11 mouse cellular contexts compared by ENCODE assay signal in the genomic region with DNA sequence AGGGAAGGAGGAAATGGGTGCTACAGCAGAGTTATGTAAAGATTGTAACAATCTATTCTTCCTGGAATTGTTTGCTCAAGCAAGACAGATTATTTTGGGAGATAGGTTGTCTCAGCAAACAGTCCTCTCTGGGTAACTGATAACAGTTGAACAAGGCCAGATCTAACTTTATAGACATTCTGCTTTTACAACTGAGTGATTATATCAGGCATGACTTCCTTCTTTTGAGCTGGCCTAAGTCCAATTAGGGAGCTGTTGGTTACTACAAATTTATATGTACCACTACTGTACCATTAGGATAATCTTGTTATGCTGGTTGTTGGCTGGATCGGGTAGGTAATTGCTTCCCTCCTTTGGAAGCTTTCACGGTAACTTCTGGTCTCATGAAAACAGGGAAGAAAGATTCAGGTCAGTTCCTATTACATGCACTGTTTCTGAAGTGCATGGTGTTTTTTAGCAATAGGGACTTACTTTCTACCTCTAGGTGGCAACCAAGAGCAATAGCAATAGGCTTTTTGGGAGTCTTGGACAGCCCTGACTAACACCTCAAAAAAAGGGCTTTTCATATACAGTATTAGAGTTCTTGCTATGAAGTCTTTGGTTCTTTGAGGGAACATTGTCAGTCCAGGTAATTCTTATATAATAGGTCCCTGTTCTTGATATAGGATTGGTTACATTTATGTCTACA.
DNase-seq lines count a peak whose midpoint lies in the region; ATAC-seq and TF ChIP-seq lines count a peak whose summit lies in the region.
"Had no signal": no experiment of that assay in that cellular context is flagged by ENCODE, and none has a peak within 500 bp of the region (broad histone marks: within the 10 kb centered on the region; RNA-seq: fewer than 3 reads in every experiment).

No protein-coding gene starts in this region.

- H3K27ac ChIP-seq in hindbrain, embryonic 11.5 days (ENCODE audit: low read depth, low read length) = no peak overlapping the region
- H3K27ac ChIP-seq in hindbrain, embryonic 13.5 days = no peak overlapping the region
- no peak overlapping the region for H3K27ac ChIP-seq in midbrain, embryonic 11.5 days (ENCODE audit: low read depth, low read length)
- no peak overlapping the region for H3K27ac ChIP-seq in midbrain, embryonic 15.5 days
- H3K27ac ChIP-seq in stomach, postnatal 0 days (replicated peaks) = no peak overlapping the region
- H3K27ac ChIP-seq in kidney, embryonic 15.5 days = no peak overlapping the region
- H3K27ac ChIP-seq: embryonic facial prominence, embryonic 12.5 days had no signal

- DNase-seq in hindbrain, embryonic 11.5 days (ENCODE audit: low spot score) = peak; percentile 29
- DNase-seq in midbrain, embryonic 11.5 days (ENCODE audit: low spot score, missing footprints) = no peak
- DNase-seq in embryo, embryonic 11 days = peak; percentile 64
- DNase-seq in stomach, postnatal 0 days (ENCODE audit: low spot score) = no peak
- DNase-seq: lung, adult 18-20 months; right cerebral cortex, postnatal 14 days had no signal

- TF ChIP-seq CTCF in stomach, postnatal 0 days (IDR thresholded peaks at IDR 0.05; ENCODE audit: low read depth) = peak; percentile 71

- H3K36me3 ChIP-seq in hindbrain, embryonic 11.5 days (ENCODE audit: control insufficient read depth, insufficient read depth, low read length) = no peaks in the 10 kb centered on the region
- H3K36me3 ChIP-seq in hindbrain, embryonic 13.5 days = no peaks in the 10 kb centered on the region
- no peaks in the 10 kb centered on the region for H3K36me3 ChIP-seq in midbrain, embryonic 11.5 days (ENCODE audit: control insufficient read depth, insufficient read depth, low read length)
- H3K36me3 ChIP-seq in midbrain, embryonic 15.5 days (replicated peaks) = no peaks in the 10 kb centered on the region
- no peaks in the 10 kb centered on the region for H3K36me3 ChIP-seq in stomach, postnatal 0 days (ENCODE audit: control insufficient read depth, insufficient read depth, low read length)
- H3K36me3 ChIP-seq in kidney, embryonic 15.5 days = no peaks in the 10 kb centered on the region
- H3K36me3 ChIP-seq: embryonic facial prominence, embryonic 12.5 days; G1E had no signal

- no peak for TF ChIP-seq EP300 in stomach, postnatal 0 days (optimal IDR thresholded peaks at IDR 0.05)

- H3K4me2 ChIP-seq in hindbrain, embryonic 11.5 days (replicated peaks; ENCODE audit: low read depth, low read length) = no peak overlapping the region
- no peak overlapping the region for H3K4me2 ChIP-seq in hindbrain, embryonic 13.5 days
- no peak overlapping the region for H3K4me2 ChIP-seq in midbrain, embryonic 11.5 days
- H3K4me2 ChIP-seq in midbrain, embryonic 15.5 days = no peak overlapping the region
- no peak overlapping the region for H3K4me2 ChIP-seq in stomach, postnatal 0 days (replicated peaks; ENCODE audit: low read depth)
- H3K4me2 ChIP-seq in kidney, embryonic 15.5 days = no peak overlapping the region
- H3K4me2 ChIP-seq: embryonic facial prominence, embryonic 12.5 days had no signal

- no peaks in the 10 kb centered on the region for H3K27me3 ChIP-seq in hindbrain, embryonic 11.5 days (ENCODE audit: control insufficient read depth, insufficient read depth, low read length)
- H3K27me3 ChIP-seq in hindbrain, embryonic 13.5 days = no peaks in the 10 kb centered on the region
- no peaks in the 10 kb centered on the region for H3K27me3 ChIP-seq in midbrain, embryonic 11.5 days (ENCODE audit: control insufficient read depth, insufficient read depth, low read length)
- no peaks in the 10 kb centered on the region for H3K27me3 ChIP-seq in midbrain, embryonic 15.5 days (replicated peaks)
- H3K27me3 ChIP-seq in stomach, postnatal 0 days (ENCODE audit: control insufficient read depth, insufficient read depth, low read length) = no peaks in the 10 kb centered on the region
- H3K27me3 ChIP-seq in kidney, embryonic 15.5 days = no peaks in the 10 kb centered on the region
- H3K27me3 ChIP-seq: embryonic facial prominence, embryonic 12.5 days had no signal

- H3K9me3 ChIP-seq in hindbrain, embryonic 11.5 days (ENCODE audit: control insufficient read depth, low read length) = no peaks in the 10 kb centered on the region
- no peaks in the 10 kb centered on the region for H3K9me3 ChIP-seq in hindbrain, embryonic 13.5 days
- no peaks in the 10 kb centered on the region for H3K9me3 ChIP-seq in midbrain, embryonic 11.5 days (ENCODE audit: control insufficient read depth, low read length)
- no peaks in the 10 kb centered on the region for H3K9me3 ChIP-seq in midbrain, embryonic 15.5 days
- H3K9me3 ChIP-seq in stomach, postnatal 0 days (ENCODE audit: control insufficient read depth, low read length) = no peaks in the 10 kb centered on the region
- H3K9me3 ChIP-seq in kidney, embryonic 15.5 days (replicated peaks) = no peaks in the 10 kb centered on the region
- H3K9me3 ChIP-seq: embryonic facial prominence, embryonic 12.5 days; G1E had no signal

- no peak overlapping the region for H3K4me3 ChIP-seq in hindbrain, embryonic 11.5 days (ENCODE audit: low read depth, low read length)
- no peak overlapping the region for H3K4me3 ChIP-seq in hindbrain, embryonic 13.5 days
- no peak overlapping the region for H3K4me3 ChIP-seq in midbrain, embryonic 11.5 days (ENCODE audit: low read depth, low read length)
- no peak overlapping the region for H3K4me3 ChIP-seq in midbrain, embryonic 15.5 days
- H3K4me3 ChIP-seq in stomach, postnatal 0 days (ENCODE audit: low read depth, low read length) = no peak overlapping the region
- H3K4me3 ChIP-seq in kidney, embryonic 15.5 days (replicated peaks) = no peak overlapping the region
- H3K4me3 ChIP-seq: embryonic facial prominence, embryonic 12.5 days had no signal

- no peak overlapping the region for H3K9ac ChIP-seq in hindbrain, embryonic 11.5 days (ENCODE audit: low read depth, low read length)
- no peak overlapping the region for H3K9ac ChIP-seq in hindbrain, embryonic 13.5 days
- H3K9ac ChIP-seq in midbrain, embryonic 11.5 days (ENCODE audit: low read length) = no peak overlapping the region
- H3K9ac ChIP-seq in midbrain, embryonic 15.5 days = no peak overlapping the region
- H3K9ac ChIP-seq in stomach, postnatal 0 days (ENCODE audit: low read length) = no peak overlapping the region
- no peak overlapping the region for H3K9ac ChIP-seq in kidney, embryonic 15.5 days
- H3K9ac ChIP-seq: embryonic facial prominence, embryonic 12.5 days had no signal

- 64% methylated on average over 2 of the region's 2 CpGs for WGBS in hindbrain, embryonic 11.5 days
- 59% methylated on average over 2 of the region's 2 CpGs for WGBS in hindbrain, embryonic 13.5 days
- WGBS in midbrain, embryonic 11.5 days = 44% methylated on average over 2 of the region's 2 CpGs
- 42% methylated on average over 2 of the region's 2 CpGs for WGBS in midbrain, embryonic 15.5 days
- WGBS in stomach, postnatal 0 days = 51% methylated on average over 2 of the region's 2 CpGs
- 55% methylated on average over 2 of the region's 2 CpGs for WGBS in kidney, embryonic 15.5 days

- 0 out of 2 replicates have a peak, but pooled peaks have one; percentile 59 for ATAC-seq in hindbrain, embryonic 11.5 days (ENCODE audit: low FRiP score)
- ATAC-seq in hindbrain, embryonic 13.5 days (ENCODE audit: low FRiP score) = no peak
- ATAC-seq in midbrain, embryonic 11.5 days (ENCODE audit: low FRiP score) = peak; percentile 58; the same call in 1 of the 2 replicates
- no peak for ATAC-seq in midbrain, embryonic 15.5 days (replicated peaks)
- no peak for ATAC-seq in stomach, postnatal 0 days (ENCODE audit: low FRiP score, low TSS enrichment)
- ATAC-seq in kidney, embryonic 15.5 days (replicated peaks; ENCODE audit: low FRiP score) = no peak

- H3K4me1 ChIP-seq in hindbrain, embryonic 11.5 days (replicated peaks; ENCODE audit: control insufficient read depth, insufficient read depth, low read length) = no peaks in the 10 kb centered on the region
- no peaks in the 10 kb centered on the region for H3K4me1 ChIP-seq in hindbrain, embryonic 13.5 days (replicated peaks)
- no peaks in the 10 kb centered on the region for H3K4me1 ChIP-seq in midbrain, embryonic 11.5 days (ENCODE audit: control insufficient read depth, insufficient read depth, low read length)
- no peaks in the 10 kb centered on the region for H3K4me1 ChIP-seq in midbrain, embryonic 15.5 days
- H3K4me1 ChIP-seq in stomach, postnatal 0 days (replicated peaks; ENCODE audit: control insufficient read depth, insufficient read depth) = no peaks in the 10 kb centered on the region
- no peaks in the 10 kb centered on the region for H3K4me1 ChIP-seq in kidney, embryonic 15.5 days
- H3K4me1 ChIP-seq: embryonic facial prominence, embryonic 12.5 days had no signal

Comparison
In these comparisons a context has a peak if more than half of its experiments do, and no peak if none do; other contexts are left out.
1. ATAC-seq: peak in hindbrain, embryonic 11.5 days (single experiment) and midbrain, embryonic 11.5 days (single experiment); none in hindbrain, embryonic 13.5 days (single experiment), midbrain, embryonic 15.5 days (single experiment), stomach, postnatal 0 days (single experiment) and kidney, embryonic 15.5 days (single experiment).
2. DNase-seq: peak in hindbrain, embryonic 11.5 days (single experiment) and embryo, embryonic 11 days (single experiment); none in midbrain, embryonic 11.5 days (single experiment) and stomach, postnatal 0 days (single experiment).